Mouse (Mus musculus) megakaryocyte, embryonic 14.5 days (primary cell): ENCODE results near the gene Satb1.

Experiments
- FLI1 ChIP-seq: IDR thresholded peaks from 2 replicates; pipeline ENCODE4 v1.6.1; 2012; ENCODE audit warnings: low read length, inconsistent platforms, mixed read lengths
- GATA1 ChIP-seq: IDR thresholded peaks from 3 replicates; pipeline ENCODE4 v1.6.1; 2012; ENCODE audit warnings: mixed read lengths, low read length, inconsistent platforms, borderline replicate concordance

DNA sequence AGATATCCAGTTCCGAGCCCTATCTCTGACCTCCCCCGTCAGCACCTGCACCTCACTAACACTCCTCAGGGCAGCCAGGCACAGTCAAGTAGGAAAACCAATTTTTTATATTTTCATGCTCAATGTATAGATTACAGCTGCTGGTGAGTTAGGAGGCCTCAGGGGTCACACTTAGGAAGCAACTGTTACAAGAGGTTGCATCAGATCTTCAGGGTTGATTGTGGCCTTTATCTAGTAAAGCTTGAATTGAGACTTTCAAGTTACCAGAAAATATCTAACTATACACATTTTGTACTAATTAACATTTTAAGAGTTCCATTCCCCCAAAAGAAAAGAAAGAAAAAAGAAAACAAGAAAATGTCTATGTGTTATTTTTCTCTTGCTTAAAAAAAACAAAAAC, 47.0 kb downstream of the Satb1 start:
- no peak for TF ChIP-seq GATA1
- no peak for TF ChIP-seq FLI1
